Mouse (Mus musculus) regulatory T cell (primary cell): ENCODE data around the gene Ldhc.
"Not testable (repeated sequence)": the region's sequence is repeated elsewhere in the genome, so short reads cannot be mapped to it uniquely, and the experiment has no call there.

Source experiments
- in situ Hi-C: fragments of 300-600 bp; cut with MboI, MseI; formaldehyde crosslinking; loops from one replicate; pipeline ENCODE4 v1.15.1; 2025; ENCODE audit warnings: high pct_unique_total_duplicates

The Ldhc gene

GRCm38 (mm10) chr7:46840326-46840725, 20.7 kb upstream of the Ldhc start:
- in situ Hi-C loops: loop anchor here (5.0 to 25.0 kb wide), 2 partner anchors 167 to 1878 kb away; partner anchors contain the start of genes Cpt1c and Spty2d1

- in situ Hi-C loops: loop anchor here (5.0 to 25.0 kb wide), 2 partner anchors 166 to 1879 kb away; partner anchors contain the start of genes Cpt1c and Spty2d1
These were observed 20.0 kb upstream of the Ldhc start, which contains the start of gene Ldha for GRCm38 (mm10) chr7:46840787-46841525. TSS of gene Ldha (plus strand) at chr7:46841475.

- in situ Hi-C loops: loop anchor here (5.0 to 25.0 kb wide), 2 partner anchors 165 to 1880 kb away; partner anchors contain the start of genes Cpt1c and Spty2d1
These were observed 18.7 kb upstream of the Ldhc start for GRCm38 (mm10) chr7:46842278-46842677.

- in situ Hi-C loops: loop anchor here (5.0 to 25.0 kb wide), 2 partner anchors 164 to 1881 kb away; partner anchors contain the start of genes Cpt1c and Spty2d1
These were observed 17.4 kb upstream of the Ldhc start for GRCm38 (mm10) chr7:46843576-46843975.

- in situ Hi-C loops: loop anchor here (25.0 kb wide), 1 partner anchor 1883 kb away; the partner anchor contains the start of gene Cpt1c
These were observed 15.6 kb upstream of the Ldhc start for GRCm38 (mm10) chr7:46845211-46845977.

GRCm38 (mm10) chr7:46845978-46846485, 15.0 kb upstream of the Ldhc start:
- in situ Hi-C loops: loop anchor here (25.0 kb wide), 1 partner anchor 1884 kb away; the partner anchor contains the start of gene Cpt1c

- in situ Hi-C loops: loop anchor here (25.0 kb wide), 1 partner anchor 1884 kb away; the partner anchor contains the start of gene Cpt1c
These were observed 14.3 kb upstream of the Ldhc start for GRCm38 (mm10) chr7:46846486-46847244.

GRCm38 (mm10) chr7:46849287-46849686, 11.7 kb upstream of the Ldhc start:
- in situ Hi-C loops: loop anchor here (25.0 kb wide), 1 partner anchor 1887 kb away; the partner anchor contains the start of gene Cpt1c

GRCm38 (mm10) chr7:46851026-46851425, 10.0 kb upstream of the Ldhc start:
- in situ Hi-C loops: no loop called here

- in situ Hi-C loops: no loop called here
These were observed 8.3 kb upstream of the Ldhc start for GRCm38 (mm10) chr7:46852666-46853065.

GRCm38 (mm10) chr7:46853365-46853764, 7.6 kb upstream of the Ldhc start:
- in situ Hi-C loops: no loop called here

GRCm38 (mm10) chr7:46855866-46856560, 5.0 kb upstream of the Ldhc start:
- in situ Hi-C loops: no loop called here

GRCm38 (mm10) chr7:46857436-46857835, 3.6 kb upstream of the Ldhc start:
- in situ Hi-C loops: no loop called here

- in situ Hi-C loops: no loop called here
These were observed 2.0 kb upstream of the Ldhc start for GRCm38 (mm10) chr7:46859031-46859430.

- in situ Hi-C loops: no loop called here
These were observed 11.0 kb downstream of the Ldhc start for GRCm38 (mm10) chr7:46871988-46872387.

GRCm38 (mm10) chr7:46876841-46877240, 15.8 kb downstream of the Ldhc start:
- in situ Hi-C loops: no loop called here

- in situ Hi-C loops: no loop called here
These were observed 16.3 kb downstream of the Ldhc start for GRCm38 (mm10) chr7:46877255-46877654.

GRCm38 (mm10) chr7:46879851-46880250, 18.8 kb downstream of the Ldhc start:
- in situ Hi-C loops: no loop called here

GRCm38 (mm10) chr7:46880992-46881391, 20.0 kb downstream of the Ldhc start:
- in situ Hi-C loops: no loop called here

- in situ Hi-C loops: not testable (repeated sequence)
These were observed 20.9 kb downstream of the Ldhc start for GRCm38 (mm10) chr7:46881941-46882340.
